Mouse (Mus musculus) lung, postnatal 0 days (tissue): ENCODE data around the gene Npy1r.

Source experiments
- CTCF ChIP-seq: IDR thresholded peaks from 2 replicates; pipeline ENCODE4 v1.5.1; 2016; ENCODE audit warnings: antibody characterized with exemption, mild to moderate bottlenecking
- EP300 ChIP-seq: IDR thresholded peaks from 2 replicates; pipeline ENCODE4 v1.6.1; 2016; ENCODE audit warnings: antibody characterized with exemption, mild to moderate bottlenecking, control low read depth

- TF ChIP-seq CTCF (no peak), EP300 (no peak)
These were observed 6.6 kb upstream of the Npy1r start for GRCm38 (mm10) chr8:66690402-66690801.
